Mouse (Mus musculus): ENCODE results near the gene Slc2a8.

GRCm38 (mm10) chr2:32957344-32957743 is 24.5 kb downstream of the Slc2a8 start:
- TF ChIP-seq POLR2A (IDR thresholded peaks at IDR 0.05; ENCODE audit: extremely low read depth, insufficient read depth, low read length) (no peak), CTCF (IDR thresholded peaks at IDR 0.05; ENCODE audit: low read depth, low read length) (0 out of 2 replicates have a peak, but pooled peaks have one; percentile 14)
